Mouse (Mus musculus) natural killer cell, adult 2 months (primary cell): ENCODE results near the gene A2ml1.
A peak's percentile ranks its signal among the peaks of the same experiment; 100 is the strongest.
"Not testable (repeated sequence)": the region's sequence is repeated elsewhere in the genome, so short reads cannot be mapped to it uniquely, and the experiment has no call there.

Experiments used
- DNase-seq, 2 experiments: peaks; one replicate each; pipeline ENCODE4 v3.0.0; 2022; ENCODE audit warnings: low spot score in 2 of 2

Gene A2ml1

DNA sequence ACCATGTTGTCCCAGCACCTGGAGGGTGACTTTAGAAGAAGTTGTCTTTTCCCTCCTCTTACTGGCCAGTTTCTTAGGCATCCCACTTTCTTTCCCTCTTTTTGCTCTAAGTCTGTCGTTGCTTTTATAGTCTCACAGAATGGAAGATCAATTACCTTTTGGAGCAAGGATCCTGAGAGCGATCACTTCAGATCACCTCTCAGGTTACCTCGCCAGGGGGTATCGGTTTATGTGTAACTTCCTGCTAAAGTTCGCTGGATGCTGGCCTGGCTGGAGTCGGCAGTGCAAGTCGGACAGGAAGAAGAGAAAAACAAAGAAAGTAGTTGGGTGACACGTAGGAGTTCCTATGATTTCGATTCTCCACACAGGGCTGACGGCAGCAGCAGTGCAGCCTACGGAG, at the start of gene A2ml1:
TSS of gene A2ml1 (minus strand) at position 101 of the 400 bp plus-strand sequence.
- no peak for DNase-seq

DNA sequence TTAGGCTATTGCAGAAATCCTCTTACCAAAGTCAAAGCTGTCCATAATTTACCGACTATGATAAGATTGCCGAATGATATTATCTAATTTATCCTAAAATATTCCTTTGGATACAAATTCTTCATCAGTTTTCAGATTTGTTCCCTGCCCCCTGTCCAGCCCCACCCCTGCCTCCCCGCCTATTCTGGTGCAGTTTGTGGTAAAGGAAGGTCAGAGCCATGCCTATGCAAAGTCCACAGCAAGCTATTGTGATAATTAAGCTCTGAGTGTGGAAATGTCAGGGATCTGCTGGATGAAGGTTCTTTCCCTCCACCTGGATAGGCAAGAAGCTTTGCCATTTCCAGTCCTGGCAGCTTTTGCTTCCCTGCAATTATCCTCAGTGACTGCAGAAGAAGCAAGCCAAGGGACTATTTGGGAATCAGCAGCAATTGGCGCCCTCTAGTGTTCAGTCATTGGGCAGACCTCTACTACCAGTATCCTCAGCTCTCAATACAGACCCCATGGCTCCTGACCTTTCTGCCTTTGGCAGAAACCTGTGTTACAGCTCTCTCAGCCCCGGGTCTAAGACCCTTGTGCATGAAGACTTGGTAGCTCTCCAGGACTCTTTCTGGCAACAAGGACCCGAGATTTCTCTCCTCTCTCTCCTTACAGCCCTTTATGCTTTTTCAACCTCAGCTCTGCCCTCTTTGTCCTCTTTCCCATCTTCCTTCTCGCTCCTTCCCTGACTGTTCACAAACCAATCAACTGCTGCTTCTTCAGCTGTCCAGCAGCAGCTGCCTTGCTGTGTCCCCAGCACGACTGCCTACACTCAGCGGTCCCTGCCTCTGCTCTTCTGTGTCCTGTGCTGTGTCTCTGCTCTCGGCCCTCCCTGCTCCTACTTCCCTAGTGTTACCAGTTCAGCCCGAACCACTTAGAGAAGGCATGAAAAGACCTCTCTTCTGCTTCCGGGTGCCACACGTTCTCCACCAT, 48.6 kb upstream of the A2ml1 start:
- DNase-seq, result peak; percentile 42 to 47

DNA sequence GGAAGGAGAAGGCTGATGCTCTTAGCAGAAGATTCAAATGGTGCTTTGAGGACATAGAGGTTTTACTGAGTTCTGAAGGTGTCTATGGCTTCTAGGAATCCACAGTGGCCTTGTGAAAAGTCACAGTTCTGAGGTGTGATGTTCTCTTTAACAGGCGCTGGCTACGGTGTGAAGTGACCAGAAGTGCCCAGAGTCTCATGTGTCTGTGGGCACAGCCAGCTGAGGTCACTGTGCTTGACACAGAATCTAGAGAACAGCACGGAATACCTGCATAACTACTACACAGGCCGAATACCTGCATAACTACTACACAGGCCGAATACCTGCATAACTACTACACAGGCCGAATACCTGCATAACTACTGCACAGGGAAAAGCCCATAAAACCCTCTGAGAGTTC, 43.8 kb upstream of the A2ml1 start:
- DNase-seq, result peak; percentile 52 to 74

DNA sequence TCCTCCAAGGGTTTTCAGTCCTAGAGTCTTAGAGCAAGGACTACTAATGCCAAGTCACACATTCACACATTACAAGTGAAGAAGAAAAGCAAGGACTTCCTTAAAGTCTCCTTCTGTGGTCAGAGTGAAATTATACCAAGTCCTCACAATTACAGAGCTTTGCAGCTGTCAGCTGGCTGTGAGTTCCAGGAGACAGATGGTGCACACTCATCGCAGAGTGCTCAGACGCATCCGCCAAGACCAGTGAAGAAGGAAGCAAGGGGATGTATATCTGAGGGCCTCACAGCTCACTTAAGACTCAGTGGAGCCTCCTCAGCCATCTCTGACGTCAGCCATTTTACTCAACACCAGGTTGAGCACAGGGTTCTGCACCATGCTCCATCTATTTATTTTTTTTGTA, 43.0 kb upstream of the A2ml1 start:
- no peak for DNase-seq

GRCm38 (mm10) chr6:128623433-128623832, 42.0 kb upstream of the A2ml1 start, which contains the start of gene Klrb1a:
Klrb1a (minus strand) TSS chr6:128623533.
- DNase-seq, result not testable (repeated sequence)

DNA sequence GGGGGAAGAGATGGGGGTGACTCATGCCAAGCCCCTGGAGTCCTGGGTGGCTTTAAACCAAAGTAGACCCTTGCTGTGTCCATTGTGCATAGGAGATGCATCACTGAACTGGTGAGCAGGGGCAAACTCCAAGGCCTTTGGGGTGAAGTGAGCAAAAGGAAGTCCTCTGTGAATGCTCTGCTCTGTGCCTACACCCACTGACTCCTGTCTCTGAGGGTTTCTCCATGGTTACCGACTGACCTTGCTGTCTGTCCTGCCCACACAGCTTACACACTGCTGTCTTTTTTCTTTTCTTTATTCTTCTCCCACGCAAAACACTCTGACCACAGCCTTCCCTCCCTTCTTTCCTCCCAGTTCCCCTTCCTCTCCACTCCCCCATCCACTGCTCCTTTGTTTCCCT, 41.3 kb upstream of the A2ml1 start:
- DNase-seq, result no peak

GRCm38 (mm10) chr6:128606350-128606749, 24.9 kb upstream of the A2ml1 start:
- DNase-seq, result no peak

DNA sequence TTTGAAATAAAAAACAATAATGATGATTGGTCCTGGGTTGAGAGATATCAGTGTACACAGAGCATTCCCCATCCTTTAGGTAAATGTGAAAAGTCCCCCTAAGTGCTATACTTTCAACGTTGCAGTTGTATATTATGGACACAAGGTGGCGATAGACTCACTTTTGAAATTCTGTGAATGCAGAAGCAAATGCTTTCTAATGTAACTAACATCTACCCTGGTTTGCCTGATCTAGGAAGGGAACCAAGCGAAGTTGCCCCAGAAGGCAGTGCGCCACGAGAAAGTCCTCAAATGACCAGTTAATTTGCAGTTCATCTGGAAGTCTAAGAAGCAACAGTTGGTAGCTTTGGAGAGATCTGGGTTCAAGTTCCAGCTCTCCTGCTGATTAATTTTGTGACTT, 23.1 kb upstream of the A2ml1 start:
- peak in 1 of 2 experiments; percentile 28 for DNase-seq

DNA sequence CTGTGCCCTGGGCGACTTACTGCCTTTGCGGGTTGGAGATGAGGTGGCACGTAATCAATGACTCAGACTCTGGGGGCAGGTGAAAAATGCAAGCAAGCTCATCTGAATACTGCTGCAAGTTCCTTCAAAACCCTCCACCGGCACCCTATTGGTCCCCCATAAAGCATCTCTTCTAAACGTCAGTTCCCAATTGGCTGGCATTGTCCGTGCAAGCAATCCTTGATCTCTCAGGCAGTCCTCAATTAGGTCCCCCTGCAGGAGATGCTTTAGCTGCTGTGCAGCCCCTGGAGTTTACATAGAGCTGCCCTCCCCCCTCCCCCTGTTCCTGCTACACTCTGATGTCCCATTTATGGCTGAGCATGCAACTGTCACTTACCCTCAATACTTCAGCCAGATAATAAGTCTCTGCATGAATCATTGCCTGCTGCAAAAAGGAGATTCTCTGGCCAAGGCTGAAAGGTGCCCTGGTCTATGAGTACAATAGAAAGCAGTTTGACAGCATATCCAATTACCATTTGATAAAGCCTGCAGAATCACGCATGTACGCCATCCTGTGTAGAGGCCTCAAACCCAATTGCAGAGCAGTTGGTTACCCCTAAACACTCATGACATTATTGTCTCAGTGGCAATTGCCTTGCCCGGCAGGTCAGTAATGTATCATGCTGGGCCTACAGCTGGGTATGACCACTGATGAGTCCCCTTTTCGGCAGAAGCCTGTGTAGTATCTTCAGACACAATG, 21.2 kb upstream of the A2ml1 start:
- DNase-seq, result no peak

DNA sequence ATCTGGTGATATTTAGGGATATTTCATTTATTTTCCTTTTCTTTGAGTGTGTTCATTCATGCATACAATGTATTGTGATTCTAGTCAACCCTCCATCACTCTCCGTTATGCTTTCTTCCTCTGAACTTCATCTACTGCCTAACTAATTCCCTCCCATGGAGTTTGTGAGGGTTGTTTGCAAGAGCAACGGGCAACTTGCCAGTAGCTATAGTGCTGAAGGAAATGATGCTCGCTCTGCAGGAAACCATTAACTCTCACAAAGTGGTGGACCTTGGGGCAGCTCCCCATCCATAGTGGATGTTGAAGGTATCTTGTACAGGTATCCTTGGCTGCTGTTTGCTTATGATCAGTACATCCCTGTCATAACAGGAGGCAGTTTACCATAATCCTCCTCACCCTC, 20.6 kb upstream of the A2ml1 start:
- no peak for DNase-seq

DNA sequence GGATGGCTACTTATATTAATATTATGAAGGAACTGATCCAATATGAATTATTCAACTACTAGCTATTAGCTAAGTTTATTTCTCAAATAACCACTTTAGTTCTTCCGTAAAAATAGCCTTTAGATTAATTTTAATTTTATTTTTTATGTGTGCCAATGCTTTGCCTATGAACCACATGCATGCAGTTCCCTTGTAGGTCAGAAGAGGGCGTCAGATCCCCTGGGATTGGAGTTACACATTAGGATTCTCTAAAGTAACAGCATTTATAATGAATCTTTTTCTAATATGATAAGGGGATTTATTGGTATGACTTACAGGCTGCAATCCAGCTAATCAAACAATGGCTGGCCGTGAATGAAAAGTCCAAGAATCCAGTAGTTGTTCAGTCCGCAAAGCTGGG, 18.1 kb upstream of the A2ml1 start:
- peak in 1 of 2 experiments; percentile 26 for DNase-seq

- DNase-seq, result no peak
These were observed 17.0 kb upstream of the A2ml1 start for GRCm38 (mm10) chr6:128598256-128599047.

- no peak for DNase-seq
These were observed 15.7 kb upstream of the A2ml1 start for GRCm38 (mm10) chr6:128597121-128597522.

DNA sequence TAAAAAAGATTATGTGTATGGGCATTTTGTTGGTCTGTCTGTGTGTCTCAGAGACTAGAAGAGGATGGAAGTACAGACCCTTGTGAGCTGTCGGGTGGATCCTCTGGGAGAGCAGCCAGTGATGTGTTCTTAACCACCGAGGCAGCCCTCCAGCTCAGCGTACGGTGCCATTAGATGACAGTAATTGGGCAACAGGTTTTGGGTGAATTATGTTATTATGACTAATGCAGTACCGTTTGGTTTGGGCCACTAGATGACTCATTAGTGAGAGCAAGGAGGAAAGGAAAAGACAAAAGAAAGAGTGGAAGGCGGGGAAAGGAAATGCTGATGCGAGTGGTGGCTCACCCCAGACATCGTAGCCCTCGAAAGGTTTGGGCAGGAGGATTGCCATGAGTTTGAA, 13.2 kb upstream of the A2ml1 start:
- no peak for DNase-seq

DNA sequence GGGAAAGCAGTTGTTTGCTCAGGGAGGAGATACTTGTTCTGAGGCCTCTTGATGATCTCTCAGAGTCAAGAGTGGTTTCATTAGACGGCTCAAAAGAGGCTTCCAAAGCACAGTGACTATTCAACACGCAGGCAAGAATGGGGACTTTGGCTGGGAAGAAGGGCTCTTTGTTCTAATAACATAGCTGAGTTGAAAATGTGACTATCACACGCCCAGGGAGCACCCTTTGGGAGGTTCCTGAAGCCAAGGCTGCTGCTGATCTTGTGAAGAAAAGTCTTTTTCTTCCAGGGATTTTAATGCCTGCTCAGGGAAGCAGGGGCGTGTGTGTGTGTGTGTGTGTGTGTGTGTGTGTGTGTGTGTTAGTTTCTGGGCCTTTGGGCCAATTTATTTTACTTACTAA, 8.0 kb upstream of the A2ml1 start:
- DNase-seq, result no peak

- no peak for DNase-seq
These were observed 6.2 kb upstream of the A2ml1 start for GRCm38 (mm10) chr6:128587619-128588018.

- no peak for DNase-seq
These were observed 4.3 kb upstream of the A2ml1 start for GRCm38 (mm10) chr6:128585642-128586245.

DNA sequence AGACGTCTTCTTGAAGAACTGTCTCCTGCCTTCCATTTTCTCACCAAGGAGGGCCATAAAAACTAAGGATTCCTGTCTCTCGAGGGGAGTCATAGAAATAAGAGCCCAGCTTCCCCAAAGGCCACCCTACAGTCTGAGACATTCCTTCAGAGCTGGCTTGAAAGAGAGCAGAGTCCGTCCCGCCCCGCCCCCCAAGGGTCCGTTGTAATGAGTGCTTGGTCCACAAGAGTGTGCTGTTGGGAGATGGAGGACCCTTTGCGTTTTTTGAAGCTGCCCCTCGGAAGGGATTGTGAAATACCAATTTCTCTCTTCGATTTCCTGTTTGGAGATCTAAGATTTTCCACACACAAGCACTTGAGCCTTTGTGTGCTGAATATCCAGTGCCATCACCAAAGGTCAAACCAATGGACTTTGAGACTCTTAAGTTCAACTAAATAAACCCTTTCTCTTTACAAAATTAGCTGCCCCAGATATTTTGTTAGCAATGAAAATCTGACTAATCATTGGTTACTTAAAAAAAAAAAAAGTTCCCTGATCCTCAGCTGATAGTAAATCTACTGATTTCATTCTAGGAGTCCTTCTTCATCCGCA, 2.8 kb upstream of the A2ml1 start:
- no peak for DNase-seq

- no peak for DNase-seq
These were observed 4.1 kb downstream of the A2ml1 start for GRCm38 (mm10) chr6:128577301-128577700.

DNA sequence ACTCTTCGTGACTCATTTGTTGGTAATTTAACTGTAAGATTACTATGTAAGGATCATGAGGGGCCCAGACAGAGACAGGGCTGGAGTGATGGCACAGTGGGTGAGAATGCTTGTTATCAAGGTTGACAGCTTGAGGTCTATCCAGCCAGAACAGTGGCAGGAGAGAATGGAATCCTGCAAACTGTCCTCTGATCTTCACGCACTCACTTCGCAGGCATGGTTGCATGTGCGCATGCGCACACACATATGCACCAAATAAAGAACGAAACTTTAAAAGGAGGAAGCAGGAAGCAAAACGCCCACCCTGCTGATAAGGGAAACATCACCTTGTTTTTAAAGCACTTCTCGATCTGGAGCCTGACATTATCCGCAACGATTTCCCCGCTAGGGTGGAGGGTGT, 14.8 kb downstream of the A2ml1 start:
- DNase-seq, result no peak

GRCm38 (mm10) chr6:128554049-128554448, 27.4 kb downstream of the A2ml1 start:
- DNase-seq, result no peak
